Mouse (Mus musculus) spleen, adult 2 months (tissue): Measurements from ENCODE around the gene Nfib.

Experiments
- CTCF ChIP-seq: fragments of 200-500 bp; IDR thresholded peaks from 2 replicates; pipeline ENCODE4 v1.5.1; 2011; ENCODE audit warnings: mild to moderate bottlenecking, inconsistent platforms; ENCODE audit not compliant: insufficient read depth, insufficient read length, insufficient replicate concordance; ENCODE audit errors: extremely low read depth
- POLR2A ChIP-seq: fragments of 200-500 bp; IDR thresholded peaks from 2 replicates; pipeline ENCODE4 v1.6.1; 2011; ENCODE audit warnings: low read depth, low read length, inconsistent platforms

DNA sequence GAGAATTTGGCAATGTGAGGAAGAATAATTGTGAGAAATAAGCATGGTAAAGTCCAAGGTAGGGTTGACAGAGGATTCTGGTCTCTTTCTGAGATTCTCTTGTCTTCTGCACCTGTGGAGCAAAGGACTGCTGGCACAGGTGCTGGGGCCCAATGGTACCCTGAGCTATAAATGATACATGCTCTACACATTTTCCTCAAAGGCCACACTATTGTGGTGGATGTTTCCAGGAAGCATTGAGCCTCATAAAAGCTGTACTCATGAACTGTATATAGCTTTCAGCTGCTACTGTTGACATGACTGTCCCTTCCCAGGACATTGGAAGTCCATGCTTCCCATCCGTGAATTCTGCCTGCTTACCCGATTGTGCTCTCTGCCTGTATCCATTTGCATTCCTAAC, 418.1 kb downstream of the Nfib start:
- TF ChIP-seq CTCF, result no peak
- no peak for TF ChIP-seq POLR2A
